Mouse (Mus musculus): ENCODE data around the gene Mindy4. TPM values are rescaled to one million over a fixed set of nuclear protein-coding genes. Genes with fewer than 3 reads are reported as not detected.

Gene Mindy4
- polyA plus RNA-seq, 1 experiment from 2014 or later, result 8.9 TPM

- H3K27me3 ChIP-seq (ENCODE audit: control insufficient read depth, insufficient read depth, low read length), result no peaks in the 10 kb centered on the region
- no peak overlapping the region for H3K9ac ChIP-seq (ENCODE audit: low read length)
These were observed 153.9 kb downstream of the Mindy4 start for GRCm38 (mm10) chr6:55356976-55357635.

DNA sequence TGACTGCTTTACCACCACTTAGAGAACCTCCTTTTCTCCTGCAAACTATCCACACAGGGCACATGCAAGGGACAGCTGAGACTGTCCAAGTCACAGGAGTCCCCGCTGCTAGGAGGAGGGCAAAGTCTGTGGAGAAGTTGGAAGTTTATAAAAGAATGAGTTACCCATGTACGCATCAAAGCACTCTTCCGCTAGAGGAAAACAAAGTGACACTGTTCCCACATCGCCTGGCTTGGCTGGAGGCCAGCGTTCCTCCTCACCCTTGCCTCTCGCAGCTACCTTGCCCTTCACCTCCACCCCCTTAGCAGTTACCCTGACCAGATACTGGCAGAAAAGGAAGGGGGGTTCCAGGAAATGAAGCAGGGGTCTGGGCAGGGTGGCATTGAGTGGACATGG, 154.5 kb downstream of the Mindy4 start:
- ATAC-seq (ENCODE audit: insufficient number of reproducible peaks, insufficient read depth, low FRiP score, low read depth), result no peak

More at GRCm38 (mm10) chr6:55356976-55357635, 153.9 kb downstream of the Mindy4 start:
- peaks cover 4 to 5% of the 10 kb centered on the region in 2 experiments; a peak in 2 of 4 replicates for H3K4me1 ChIP-seq (ENCODE audit: control insufficient read depth in 2 of 2, insufficient read depth in 2 of 2, low read length in 2 of 2)
- H3K9me3 ChIP-seq (ENCODE audit: control insufficient read depth, low read length), result no peaks in the 10 kb centered on the region
- WGBS, result 76% methylated on average over 5 of the region's 5 CpGs
- no peak overlapping the region for H3K4me3 ChIP-seq (ENCODE audit: control insufficient read depth in 1 of 2, insufficient read depth in 1 of 2, low read depth in 1 of 2, low read length in 2 of 2)
- H3K27ac ChIP-seq (replicated peaks in 1 of 2; ENCODE audit: control insufficient read depth in 1 of 2, insufficient read depth in 1 of 2, low read depth in 2 of 2, low read length in 2 of 2), result no peak overlapping the region
- H3K36me3 ChIP-seq (ENCODE audit: control insufficient read depth, insufficient read depth, low read length), result no peaks in the 10 kb centered on the region
- H3K4me2 ChIP-seq (ENCODE audit: low read length), result no peak overlapping the region
- no peak for ATAC-seq (ENCODE audit: insufficient number of reproducible peaks, insufficient read depth, low FRiP score, low read depth)

DNA sequence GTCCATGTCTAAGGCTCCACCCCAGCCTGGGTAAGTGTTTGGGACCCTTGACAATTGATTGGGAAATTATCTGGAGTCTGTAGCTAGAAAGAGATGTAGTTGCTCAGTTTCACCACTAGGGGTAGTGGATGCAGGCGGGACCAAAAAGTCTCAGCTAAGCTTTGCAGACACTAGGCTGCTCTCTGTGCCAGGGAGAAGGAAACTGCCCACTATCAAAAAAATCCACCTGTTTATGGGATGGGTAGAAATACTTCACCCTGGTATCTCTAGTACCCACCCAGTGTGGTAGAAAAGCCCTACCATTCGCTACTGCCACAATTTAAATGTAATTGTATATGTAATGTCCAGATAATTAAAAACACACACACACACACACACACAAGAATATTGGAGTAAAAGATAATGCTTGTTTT, 155.6 kb downstream of the Mindy4 start:
- Histone ChIP-seq H3K27ac (replicated peaks in 1 of 2; ENCODE audit: control insufficient read depth in 1 of 2, insufficient read depth in 1 of 2, low read depth in 2 of 2, low read length in 2 of 2) (no peak overlapping the region), H3K36me3 (ENCODE audit: control insufficient read depth, insufficient read depth, low read length) (no peaks in the 10 kb centered on the region), H3K4me3 (ENCODE audit: control insufficient read depth in 1 of 2, insufficient read depth in 1 of 2, low read depth in 1 of 2, low read length in 2 of 2) (no peak overlapping the region), H3K9me3 (ENCODE audit: control insufficient read depth, low read length) (no peaks in the 10 kb centered on the region), H3K9ac (ENCODE audit: low read length) (no peak overlapping the region), H3K4me1 (ENCODE audit: control insufficient read depth in 2 of 2, insufficient read depth in 2 of 2, low read length in 2 of 2) (peaks cover 4 to 5% of the 10 kb centered on the region in 2 experiments; a peak in 2 of 4 replicates), H3K27me3 (ENCODE audit: control insufficient read depth, insufficient read depth, low read length) (no peaks in the 10 kb centered on the region), H3K4me2 (ENCODE audit: low read length) (no peak overlapping the region)
- ATAC-seq (ENCODE audit: insufficient number of reproducible peaks, insufficient read depth, low FRiP score, low read depth), result no peak
- 29% methylated on average over 2 of the region's 2 CpGs for WGBS

More for the DNA sequence above, 154.5 kb downstream of the Mindy4 start:
- H3K4me3 ChIP-seq (ENCODE audit: control insufficient read depth in 1 of 2, insufficient read depth in 1 of 2, low read depth in 1 of 2, low read length in 2 of 2), result no peak overlapping the region
- H3K9me3 ChIP-seq (ENCODE audit: control insufficient read depth, low read length), result no peaks in the 10 kb centered on the region
- H3K27me3 ChIP-seq (ENCODE audit: control insufficient read depth, insufficient read depth, low read length), result no peaks in the 10 kb centered on the region
- peaks cover 4 to 5% of the 10 kb centered on the region in 2 experiments; a peak in 2 of 4 replicates for H3K4me1 ChIP-seq (ENCODE audit: control insufficient read depth in 2 of 2, insufficient read depth in 2 of 2, low read length in 2 of 2)
- WGBS, result 61% methylated on average over 6 of the region's 6 CpGs
- no peaks in the 10 kb centered on the region for H3K36me3 ChIP-seq (ENCODE audit: control insufficient read depth, insufficient read depth, low read length)
- H3K9ac ChIP-seq (ENCODE audit: low read length), result no peak overlapping the region
- H3K27ac ChIP-seq (replicated peaks in 1 of 2; ENCODE audit: control insufficient read depth in 1 of 2, insufficient read depth in 1 of 2, low read depth in 2 of 2, low read length in 2 of 2), result no peak overlapping the region
- no peak overlapping the region for H3K4me2 ChIP-seq (ENCODE audit: low read length)

- no peak for ATAC-seq (ENCODE audit: insufficient number of reproducible peaks, insufficient read depth, low FRiP score, low read depth)
- 83% methylated on average over 1 of the region's 1 CpGs for WGBS
- no peaks in the 10 kb centered on the region for H3K9me3 ChIP-seq (ENCODE audit: control insufficient read depth, low read length)
- H3K4me3 ChIP-seq (ENCODE audit: control insufficient read depth in 1 of 2, insufficient read depth in 1 of 2, low read depth in 1 of 2, low read length in 2 of 2), result no peak overlapping the region
- H3K36me3 ChIP-seq (ENCODE audit: control insufficient read depth, insufficient read depth, low read length), result no peaks in the 10 kb centered on the region
- no peak overlapping the region for H3K9ac ChIP-seq (ENCODE audit: low read length)
- peaks cover 0 to 1% of the 10 kb centered on the region in 2 experiments; a peak in 1 of 4 replicates for H3K4me1 ChIP-seq (ENCODE audit: control insufficient read depth in 2 of 2, insufficient read depth in 2 of 2, low read length in 2 of 2)
- no peak overlapping the region for H3K27ac ChIP-seq (replicated peaks in 1 of 2; ENCODE audit: control insufficient read depth in 1 of 2, insufficient read depth in 1 of 2, low read depth in 2 of 2, low read length in 2 of 2)
- no peak overlapping the region for H3K4me2 ChIP-seq (ENCODE audit: low read length)
- no peaks in the 10 kb centered on the region for H3K27me3 ChIP-seq (ENCODE audit: control insufficient read depth, insufficient read depth, low read length)
These were observed 159.5 kb downstream of the Mindy4 start for GRCm38 (mm10) chr6:55362663-55363062.

- no peak overlapping the region for H3K27ac ChIP-seq (replicated peaks in 1 of 2; ENCODE audit: control insufficient read depth in 1 of 2, insufficient read depth in 1 of 2, low read depth in 2 of 2, low read length in 2 of 2)
- no peaks in the 10 kb centered on the region for H3K4me1 ChIP-seq (ENCODE audit: control insufficient read depth in 2 of 2, insufficient read depth in 2 of 2, low read length in 2 of 2)
- H3K36me3 ChIP-seq (ENCODE audit: control insufficient read depth, insufficient read depth, low read length), result no peaks in the 10 kb centered on the region
- no peaks in the 10 kb centered on the region for H3K9me3 ChIP-seq (ENCODE audit: control insufficient read depth, low read length)
- no peak for ATAC-seq (ENCODE audit: insufficient number of reproducible peaks, insufficient read depth, low FRiP score, low read depth)
- no peaks in the 10 kb centered on the region for H3K27me3 ChIP-seq (ENCODE audit: control insufficient read depth, insufficient read depth, low read length)
- no peak overlapping the region for H3K4me2 ChIP-seq (ENCODE audit: low read length)
- H3K9ac ChIP-seq (ENCODE audit: low read length), result no peak overlapping the region
- H3K4me3 ChIP-seq (ENCODE audit: control insufficient read depth in 1 of 2, insufficient read depth in 1 of 2, low read depth in 1 of 2, low read length in 2 of 2), result no peak overlapping the region
These were observed 163.9 kb downstream of the Mindy4 start for GRCm38 (mm10) chr6:55367126-55367525.

Small RNAs within 50 kb of the gene (microRNA-seq; reads per million reads assigned to microRNA genes)
- not detected for gene Gm25458

Other genes starting within 250 kb of the Mindy4 start
- gene Nod1, start 230.8 kb upstream of the Mindy4 start, polyA plus RNA-seq (2014; fragmentation: Nextera tagmentation; extraction: Ambion mirVana), result 4.6 and 4.9 TPM in 2 replicates
- gene Ggct, start 210.4 kb upstream of the Mindy4 start, polyA plus RNA-seq (2014; fragmentation: Nextera tagmentation; extraction: Ambion mirVana), result 6.6 and 6.8 TPM in 2 replicates
- 149 and 164 TPM in 2 replicates for gene Gars, start 165.4 kb upstream of the Mindy4 start, polyA plus RNA-seq (2014; fragmentation: Nextera tagmentation; extraction: Ambion mirVana)
- gene Crhr2, start 70.4 kb upstream of the Mindy4 start, polyA plus RNA-seq (2014; fragmentation: Nextera tagmentation; extraction: Ambion mirVana), result 10.0 and 12.4 TPM in 2 replicates
- 0.24 TPM in 1 of 2 replicates, not detected in the other for gene Inmt, start 28.3 kb upstream of the Mindy4 start, polyA plus RNA-seq (2014; fragmentation: Nextera tagmentation; extraction: Ambion mirVana)
- 3.5 and 8.7 TPM in 2 replicates for gene Aqp1, start 133.0 kb downstream of the Mindy4 start, polyA plus RNA-seq (2014; fragmentation: Nextera tagmentation; extraction: Ambion mirVana)
- not detected in 2 replicates for gene Ghrhr, start 172.9 kb downstream of the Mindy4 start, polyA plus RNA-seq (2014; fragmentation: Nextera tagmentation; extraction: Ambion mirVana)
- gene Adcyap1r1, start 248.6 kb downstream of the Mindy4 start, polyA plus RNA-seq (2014; fragmentation: Nextera tagmentation; extraction: Ambion mirVana), result 4.1 and 4.2 TPM in 2 replicates

All from heart, embryonic 14.5 days (tissue).